Mouse (Mus musculus): Measurements from ENCODE around the gene Ndufv1.

DNA sequence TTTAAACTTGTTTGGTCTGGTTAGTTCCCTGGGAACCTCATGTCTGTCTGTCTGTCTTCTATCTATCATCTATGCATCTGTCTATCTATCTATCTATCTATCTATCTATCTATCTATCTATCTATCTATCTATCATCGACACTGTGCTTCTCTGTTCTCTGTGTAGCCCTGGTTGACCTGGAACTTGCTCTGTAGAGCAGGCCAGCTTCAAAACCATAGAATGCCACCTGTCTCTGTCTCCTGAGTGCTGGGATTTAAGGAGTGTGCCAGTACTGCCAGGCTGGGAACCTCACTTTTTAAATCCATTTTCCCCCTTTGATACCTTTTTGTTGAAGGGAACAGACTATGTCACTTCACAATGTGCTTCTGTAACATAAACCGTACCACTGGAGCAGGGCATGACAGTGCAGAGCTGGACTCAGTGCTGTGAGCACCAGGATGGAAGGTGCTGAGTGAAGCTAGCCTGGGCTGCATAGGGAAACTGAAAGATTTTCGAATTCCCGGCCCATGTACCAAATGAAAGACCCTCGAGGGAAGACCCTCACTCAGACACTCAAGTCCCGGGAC lies 48.4 kb upstream of the Ndufv1 start:
- TF ChIP-seq POLR2A (IDR thresholded peaks at IDR 0.05; ENCODE audit: control insufficient read depth, extremely low read depth, insufficient read depth, low read length, poor library complexity) (no peak), CTCF (IDR thresholded peaks at IDR 0.05; ENCODE audit: borderline replicate concordance, control insufficient read depth, extremely low read depth, insufficient read depth, low read length, poor library complexity) (no peak)

Data from thymus, adult 2 months (tissue).